Mouse (Mus musculus): ENCODE measurements around the gene Olfr247. TPM values are rescaled to one million over a fixed set of nuclear protein-coding genes. Genes with fewer than 3 reads are reported as not detected.

Olfr247 gene
- polyA plus RNA-seq, 1 experiment from 2014 or later = not detected

GRCm38 (mm10) chr10:129949000-129949399 lies 26.9 kb downstream of the Olfr247 start, which contains the start of gene Olfr818:
Gene Olfr818, minus strand, starts transcription at chr10:129949100.
- 66% methylated on average over 2 of the region's 2 CpGs for WGBS (ENCODE audit: insufficient replicate concordance)
- Histone ChIP-seq H3K36me3 (ENCODE audit: control insufficient read depth, insufficient read depth) (no peaks in the 10 kb centered on the region), H3K4me2 (ENCODE audit: low read depth, low read length) (no peak within 1 kb of the TSS), H3K4me1 (ENCODE audit: control insufficient read depth, low read depth, low read length) (no peaks in the 10 kb centered on the region), H3K4me3 (ENCODE audit: low read depth, low read length) (no peak within 1 kb of the TSS), H3K9ac (ENCODE audit: low read depth, low read length) (no peak within 1 kb of the TSS), H3K27me3 (ENCODE audit: control insufficient read depth, insufficient read depth, low read depth, low read length) (no peaks in the 10 kb centered on the region), H3K27ac (ENCODE audit: low read length) (no peak within 1 kb of the TSS), H3K9me3 (replicated peaks; ENCODE audit: control insufficient read depth, low read length) (no peaks in the 10 kb centered on the region)
- ATAC-seq (ENCODE audit: low read depth) = no peak

Other genes with a start within 250 kb of the Olfr247 start
- not detected in 2 replicates for gene Olfr805, start 246.8 kb downstream of the Olfr247 start, polyA plus RNA-seq (2015; fragmentation: Nextera tagmentation; extraction: Ambion mirVana)
- not detected in 2 replicates for gene Olfr806, start 234.2 kb downstream of the Olfr247 start, polyA plus RNA-seq (2015; fragmentation: Nextera tagmentation; extraction: Ambion mirVana)
- not detected in 2 replicates for gene Olfr807, start 218.3 kb downstream of the Olfr247 start, polyA plus RNA-seq (2015; fragmentation: Nextera tagmentation; extraction: Ambion mirVana)
- not detected in 2 replicates for gene Olfr808, start 210.7 kb downstream of the Olfr247 start, polyA plus RNA-seq (2015; fragmentation: Nextera tagmentation; extraction: Ambion mirVana)
- gene Olfr809, start 201.5 kb downstream of the Olfr247 start, polyA plus RNA-seq (2015; fragmentation: Nextera tagmentation; extraction: Ambion mirVana) = not detected in 2 replicates
- gene Olfr810, start 181.2 kb downstream of the Olfr247 start, polyA plus RNA-seq (2015; fragmentation: Nextera tagmentation; extraction: Ambion mirVana) = not detected in 2 replicates
- gene Olfr811, start 171.7 kb downstream of the Olfr247 start, polyA plus RNA-seq (2015; fragmentation: Nextera tagmentation; extraction: Ambion mirVana) = not detected in 2 replicates
- gene Olfr812, start 130.0 kb downstream of the Olfr247 start, polyA plus RNA-seq (2015; fragmentation: Nextera tagmentation; extraction: Ambion mirVana) = not detected in 2 replicates
- not detected in 2 replicates for gene Olfr813, start 120.8 kb downstream of the Olfr247 start, polyA plus RNA-seq (2015; fragmentation: Nextera tagmentation; extraction: Ambion mirVana)
- gene Olfr814, start 96.3 kb downstream of the Olfr247 start, polyA plus RNA-seq (2015; fragmentation: Nextera tagmentation; extraction: Ambion mirVana) = not detected in 2 replicates
- gene Olfr815, start 70.3 kb downstream of the Olfr247 start, polyA plus RNA-seq (2015; fragmentation: Nextera tagmentation; extraction: Ambion mirVana) = not detected in 2 replicates
- gene Olfr816, start 60.5 kb downstream of the Olfr247 start, polyA plus RNA-seq (2015; fragmentation: Nextera tagmentation; extraction: Ambion mirVana) = not detected in 2 replicates
- not detected in 2 replicates for gene Olfr818, start 27.0 kb downstream of the Olfr247 start, polyA plus RNA-seq (2015; fragmentation: Nextera tagmentation; extraction: Ambion mirVana)
- not detected in 2 replicates for gene Olfr819, start 8.9 kb downstream of the Olfr247 start, polyA plus RNA-seq (2015; fragmentation: Nextera tagmentation; extraction: Ambion mirVana)
- gene Gm10310, start 8.9 kb upstream of the Olfr247 start, polyA plus RNA-seq (2015; fragmentation: Nextera tagmentation; extraction: Ambion mirVana) = not detected in 2 replicates
- gene Olfr820, start 36.5 kb upstream of the Olfr247 start, polyA plus RNA-seq (2015; fragmentation: Nextera tagmentation; extraction: Ambion mirVana) = not detected in 2 replicates
- not detected in 2 replicates for gene Olfr821, start 54.2 kb upstream of the Olfr247 start, polyA plus RNA-seq (2015; fragmentation: Nextera tagmentation; extraction: Ambion mirVana)
- not detected in 2 replicates for gene Olfr822, start 95.1 kb upstream of the Olfr247 start, polyA plus RNA-seq (2015; fragmentation: Nextera tagmentation; extraction: Ambion mirVana)
- gene Olfr823, start 139.2 kb upstream of the Olfr247 start, polyA plus RNA-seq (2015; fragmentation: Nextera tagmentation; extraction: Ambion mirVana) = not detected in 2 replicates
- gene Olfr824, start 153.9 kb upstream of the Olfr247 start, polyA plus RNA-seq (2015; fragmentation: Nextera tagmentation; extraction: Ambion mirVana) = not detected in 2 replicates
- gene Olfr825, start 190.6 kb upstream of the Olfr247 start, polyA plus RNA-seq (2015; fragmentation: Nextera tagmentation; extraction: Ambion mirVana) = not detected in 2 replicates
- not detected in 2 replicates for gene Olfr826, start 208.0 kb upstream of the Olfr247 start, polyA plus RNA-seq (2015; fragmentation: Nextera tagmentation; extraction: Ambion mirVana)
- not detected in 2 replicates for gene Olfr827, start 238.3 kb upstream of the Olfr247 start, polyA plus RNA-seq (2015; fragmentation: Nextera tagmentation; extraction: Ambion mirVana)